Mouse (Mus musculus) kidney, adult 8-10 months (tissue): Measurements from ENCODE around the gene Acot2.
"Not testable (repeated sequence)": the region's sequence is repeated elsewhere in the genome, so short reads cannot be mapped to it uniquely, and the experiment has no call there.

Experiments
- DNase-seq, 2 experiments: peaks; one replicate each; pipeline ENCODE4 v3.0.0; 2022

The Acot2 gene

DNA sequence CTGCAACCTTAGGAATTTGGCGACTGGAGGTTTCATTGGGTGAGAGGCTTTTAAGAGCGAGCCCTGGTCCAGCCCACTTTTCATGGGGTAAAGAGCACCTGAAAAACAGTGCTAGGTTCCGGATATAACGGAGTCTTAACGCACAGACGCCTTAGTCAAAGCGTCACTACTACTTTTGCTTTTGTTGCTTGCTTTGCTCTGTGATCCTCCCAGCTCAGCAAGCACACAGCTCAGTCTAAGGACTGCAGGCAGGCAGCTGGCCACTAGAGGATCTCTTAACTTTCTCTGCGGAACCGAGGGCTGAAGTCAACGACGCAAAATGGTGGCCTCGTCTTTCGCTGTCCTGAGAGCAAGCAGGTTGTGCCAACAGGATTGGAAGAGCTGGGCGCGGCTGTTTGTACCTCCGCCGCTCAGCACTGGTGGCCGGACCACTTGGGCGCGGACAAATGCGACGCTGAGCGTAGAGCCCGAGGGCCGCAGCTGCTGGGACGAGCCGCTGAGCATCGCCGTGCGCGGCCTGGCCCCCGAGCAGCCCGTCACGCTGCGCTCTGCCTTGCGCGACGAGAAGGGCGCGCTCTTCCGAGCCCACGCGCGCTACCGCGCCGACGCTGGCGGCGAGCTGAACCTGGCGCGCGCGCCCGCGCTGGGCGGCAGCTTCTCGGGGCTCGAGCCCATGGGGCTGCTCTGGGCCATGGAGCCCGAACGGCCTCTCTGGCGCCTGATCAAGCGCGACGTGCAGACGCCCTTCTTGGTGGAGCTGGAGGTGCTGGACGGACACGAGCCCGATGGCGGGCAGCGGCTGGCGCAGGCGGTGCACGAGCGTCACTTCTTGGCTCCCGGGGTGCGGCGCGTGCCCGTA lies at the start of gene Acot2:
Acot2 (plus strand) TSS at position 279 of the 859 bp plus-strand sequence.
- DNase-seq: peak; percentile 77 to 81

- DNase-seq: not testable (repeated sequence)
These were observed 49.1 kb upstream of the Acot2 start for GRCm38 (mm10) chr12:83938592-83938991.

DNA sequence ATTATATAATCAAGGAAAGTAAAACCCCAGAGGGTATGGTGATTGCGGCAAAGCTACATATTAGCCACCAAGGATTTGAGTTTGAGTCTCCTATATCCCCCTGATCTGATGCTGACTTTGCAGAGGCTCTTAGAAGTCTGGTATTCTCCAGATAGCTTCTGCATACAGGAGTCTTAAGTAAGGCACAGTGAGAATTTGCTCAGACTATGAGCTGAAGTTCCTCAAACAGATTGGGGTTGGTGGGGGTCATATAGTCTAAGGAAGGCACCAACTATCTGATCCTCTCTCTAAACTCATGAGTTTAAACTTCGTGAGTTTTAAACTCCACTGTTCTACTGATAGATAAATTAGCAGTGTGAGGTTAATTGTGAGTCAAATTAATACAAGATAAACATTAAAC lies 48.3 kb upstream of the Acot2 start:
- no peak for DNase-seq

- no peak for DNase-seq
These were observed 47.6 kb upstream of the Acot2 start for GRCm38 (mm10) chr12:83940031-83940430.

- DNase-seq: no peak
These were observed 45.7 kb upstream of the Acot2 start for GRCm38 (mm10) chr12:83941938-83942337.

GRCm38 (mm10) chr12:83947260-83947811 lies 40.3 kb upstream of the Acot2 start:
- no peak for DNase-seq

DNA sequence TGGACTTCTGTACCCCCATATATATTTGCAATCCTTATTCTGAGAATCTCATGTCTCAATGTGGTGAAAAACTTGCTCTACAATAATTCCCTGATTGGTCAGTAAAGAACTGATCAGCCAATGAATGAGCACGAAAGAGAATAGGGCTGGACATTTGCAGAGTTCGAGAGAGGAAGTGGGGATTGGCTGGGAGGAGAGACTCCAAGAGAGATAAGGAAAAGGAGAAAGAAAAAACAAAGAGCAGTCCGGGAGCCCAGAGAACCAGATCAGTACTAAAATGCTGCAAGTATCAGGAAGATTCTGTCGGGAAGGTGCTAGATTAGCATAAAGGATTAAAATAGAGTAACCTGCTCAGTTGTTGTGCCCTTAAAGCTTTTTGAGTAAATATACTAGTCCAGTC lies 38.6 kb upstream of the Acot2 start:
- no peak for DNase-seq

GRCm38 (mm10) chr12:83949776-83950492 lies 37.7 kb upstream of the Acot2 start:
- DNase-seq: no peak

- peak; percentile 84 for DNase-seq
These were observed 37.2 kb upstream of the Acot2 start, which contains the start of gene Riox1 for GRCm38 (mm10) chr12:83950493-83950839. Gene Riox1, plus strand, starts transcription at chr12:83950608.

DNA sequence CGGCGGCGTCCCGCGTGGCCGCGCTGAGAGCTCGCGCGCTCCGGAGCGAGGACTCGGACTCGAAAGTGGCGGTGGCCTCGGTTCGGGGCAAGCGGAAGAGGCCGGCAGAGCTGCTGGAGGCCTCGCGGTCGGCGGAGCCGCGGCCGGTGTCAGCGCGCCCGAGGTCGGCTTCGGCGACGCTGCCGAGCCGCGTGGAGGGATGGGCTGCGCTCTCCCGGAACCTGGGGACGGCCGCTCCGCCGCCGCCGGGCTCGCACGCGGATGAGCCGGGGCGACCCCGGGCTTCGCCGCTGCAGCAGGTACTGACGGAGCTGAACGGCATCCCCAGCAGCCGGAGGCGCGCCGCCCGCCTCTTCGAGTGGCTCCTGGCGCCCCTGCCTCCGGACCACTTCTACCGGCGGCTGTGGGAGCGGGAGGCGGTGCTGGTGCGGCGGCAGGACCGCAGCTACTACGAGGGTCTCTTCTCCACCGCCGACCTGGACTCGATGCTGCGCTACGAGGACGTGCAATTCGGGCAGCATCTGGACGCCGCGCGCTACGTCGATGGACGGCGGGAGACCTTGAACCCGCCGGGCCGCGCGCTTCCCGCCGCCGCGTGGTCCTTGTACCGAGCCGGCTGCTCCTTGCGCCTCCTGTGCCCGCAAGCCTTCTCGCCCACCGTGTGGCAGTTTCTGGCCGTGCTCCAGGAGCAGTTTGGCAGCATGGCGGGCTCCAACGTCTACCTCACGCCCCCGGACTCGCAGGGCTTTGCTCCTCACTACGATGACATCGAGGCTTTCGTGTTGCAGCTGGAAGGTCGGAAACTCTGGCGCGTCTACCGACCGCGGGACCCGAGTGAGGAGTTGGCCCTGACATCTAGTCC lies 36.6 kb upstream of the Acot2 start:
- peak in 1 of 2 experiments; percentile 17 for DNase-seq

DNA sequence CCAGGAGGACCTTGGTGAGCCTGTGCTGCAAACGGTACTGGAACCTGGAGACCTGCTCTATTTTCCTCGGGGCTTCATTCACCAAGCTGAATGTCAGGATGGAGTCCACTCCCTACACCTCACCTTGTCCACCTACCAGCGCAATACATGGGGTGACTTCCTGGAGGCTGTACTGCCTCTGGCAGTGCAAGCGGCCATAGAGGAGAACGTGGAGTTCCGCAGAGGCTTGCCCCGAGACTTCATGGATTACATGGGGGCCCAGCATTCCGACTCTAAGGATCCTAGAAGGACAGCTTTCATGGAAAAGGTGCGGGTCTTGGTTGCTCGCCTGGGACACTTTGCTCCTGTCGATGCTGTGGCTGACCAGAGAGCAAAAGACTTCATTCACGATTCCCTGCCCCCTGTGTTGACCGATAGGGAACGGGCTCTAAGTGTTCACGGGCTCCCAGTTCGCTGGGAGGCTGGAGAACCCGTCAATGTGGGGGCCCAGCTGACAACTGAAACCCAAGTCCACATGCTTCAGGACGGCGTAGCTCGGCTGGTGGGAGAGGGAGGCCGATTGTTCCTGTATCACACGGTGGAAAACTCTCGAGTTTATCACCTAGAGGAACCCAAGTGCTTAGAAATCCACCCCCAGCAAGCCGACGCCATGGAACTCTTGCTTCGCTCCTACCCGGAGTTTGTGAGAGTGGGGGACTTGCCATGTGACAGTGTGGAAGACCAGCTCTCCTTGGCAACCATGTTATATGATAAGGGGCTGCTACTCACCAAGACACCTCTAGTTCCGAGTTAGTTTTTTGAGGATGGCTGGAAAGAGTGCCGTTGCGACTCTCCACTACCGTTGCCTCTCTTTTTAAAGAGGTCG lies 35.7 kb upstream of the Acot2 start:
- no peak for DNase-seq

- DNase-seq: no peak
These were observed 29.4 kb upstream of the Acot2 start for GRCm38 (mm10) chr12:83958278-83958677.

DNA sequence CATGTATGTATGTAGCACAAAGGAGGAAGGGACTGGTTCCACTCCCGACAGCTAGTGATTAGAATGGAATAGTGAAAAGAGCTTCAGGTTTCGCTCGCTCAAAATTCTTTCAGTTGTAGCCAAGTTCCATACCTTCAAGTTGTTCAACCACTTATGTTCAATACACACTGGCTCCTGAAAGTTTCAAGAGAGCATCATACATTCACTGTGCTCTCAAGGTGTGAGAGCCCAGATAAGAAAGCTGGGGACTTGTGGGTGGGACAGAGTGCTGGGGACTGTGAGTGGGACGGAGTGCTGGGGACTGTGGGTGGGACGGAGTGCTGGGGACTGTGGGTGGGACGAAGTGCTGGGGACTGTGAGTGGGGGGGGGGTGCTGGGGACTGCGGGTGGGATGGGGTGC lies 22.4 kb upstream of the Acot2 start:
- no peak for DNase-seq

- peak; percentile 71 to 72 for DNase-seq
These were observed 15.5 kb upstream of the Acot2 start for GRCm38 (mm10) chr12:83972117-83972516.

- no peak for DNase-seq
These were observed 8.8 kb upstream of the Acot2 start for GRCm38 (mm10) chr12:83978862-83979261.

DNA sequence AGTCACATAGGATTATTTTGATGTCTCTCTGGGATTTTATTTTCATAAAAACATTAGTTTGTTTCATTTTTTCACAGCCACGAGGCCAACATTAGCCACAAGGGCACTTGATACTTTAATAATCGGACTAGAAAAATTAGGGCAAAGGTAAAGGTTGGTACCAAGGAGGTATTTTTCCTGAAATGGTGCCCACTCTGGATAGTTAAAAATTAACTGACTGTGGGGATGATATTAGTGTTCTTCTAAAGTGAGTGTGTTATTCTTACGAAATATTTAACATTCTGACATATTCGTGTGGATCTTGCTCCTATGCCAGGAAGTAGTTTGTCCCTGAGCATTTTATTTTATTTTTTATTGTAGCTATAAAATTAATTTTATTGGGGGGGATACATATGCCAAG lies 6.0 kb upstream of the Acot2 start:
- peak in 1 of 2 experiments; percentile 53 for DNase-seq

GRCm38 (mm10) chr12:83984752-83985151 lies 2.9 kb upstream of the Acot2 start, which contains the start of gene Heatr4:
Gene Heatr4, minus strand, starts transcription at chr12:83984852.
- no peak for DNase-seq

GRCm38 (mm10) chr12:83987242-83987582 lies 449 bp upstream of the Acot2 start:
- no peak for DNase-seq

DNA sequence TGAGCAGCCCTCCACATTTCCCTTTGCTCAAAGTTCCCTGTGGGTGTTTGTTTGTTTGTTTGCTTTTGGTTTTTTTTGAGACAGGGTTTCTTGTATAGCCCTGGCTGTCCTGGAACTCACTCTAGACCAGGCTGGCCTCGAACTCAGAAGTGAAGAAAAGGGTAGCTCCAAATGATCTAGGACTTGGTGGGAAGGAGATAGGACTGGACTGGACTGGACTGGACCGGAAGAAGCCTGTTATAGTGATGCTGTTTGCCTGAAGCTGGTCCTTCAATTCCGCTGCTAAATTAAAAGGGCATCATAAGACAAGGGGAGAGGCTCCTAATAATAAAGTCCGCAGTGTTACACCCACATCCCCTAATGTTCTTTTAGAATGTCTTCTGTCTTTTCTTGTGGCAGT lies 822 bp downstream of the Acot2 start:
- DNase-seq: no peak

DNA sequence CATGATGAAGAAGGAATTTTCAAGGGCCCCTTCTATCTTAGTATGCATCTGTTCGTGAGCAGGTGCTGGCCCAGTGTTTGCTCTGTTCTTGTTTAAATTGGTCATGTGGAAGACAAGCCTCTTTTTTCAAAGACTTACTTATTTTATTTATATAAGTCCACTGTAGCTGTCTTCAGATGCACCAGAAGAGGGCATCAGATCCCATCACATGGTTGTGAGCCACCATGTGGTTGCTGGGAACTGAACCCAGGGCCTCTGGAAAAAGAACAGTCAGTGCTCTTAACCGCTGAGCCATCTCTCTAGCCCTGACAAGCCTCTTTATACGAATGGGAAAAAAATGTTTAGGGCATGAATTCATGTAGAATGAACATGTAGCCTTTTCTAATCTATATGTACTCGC lies 1.7 kb downstream of the Acot2 start:
- DNase-seq: no peak

DNA sequence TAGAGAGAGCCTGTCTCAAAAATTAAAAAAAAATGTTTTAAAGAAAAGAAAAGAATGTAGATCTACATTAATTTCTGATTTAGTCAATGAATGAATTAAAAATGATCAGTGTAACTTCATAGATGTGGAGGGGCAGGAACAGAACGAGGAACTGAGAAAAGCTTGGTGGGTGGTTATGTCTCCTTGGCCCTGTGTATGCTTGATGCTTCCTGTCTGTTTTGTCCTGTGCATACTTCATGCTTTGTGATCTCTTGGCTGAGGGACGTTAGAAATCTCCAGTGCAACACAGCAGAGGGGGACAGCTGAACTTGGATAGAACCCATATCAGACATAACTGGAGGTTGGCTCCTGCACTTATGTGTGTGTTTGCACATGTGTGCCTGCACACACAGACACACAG lies 9.6 kb downstream of the Acot2 start:
- no peak for DNase-seq
